Mouse (Mus musculus) lung, adult 2 months (tissue): Measurements from ENCODE around the gene Adm.

ENCODE experiments used
- CTCF ChIP-seq: fragments of 200-500 bp; IDR thresholded peaks from 2 replicates; pipeline ENCODE4 v1.5.1; 2011; ENCODE audit warnings: mild to moderate bottlenecking, low read length, control low read depth; ENCODE audit not compliant: insufficient read depth
- POLR2A ChIP-seq: fragments of 200-500 bp; IDR thresholded peaks from 2 replicates; pipeline ENCODE4 v1.6.1; 2011; ENCODE audit warnings: low read depth, mild to moderate bottlenecking, control low read depth, low read length, borderline replicate concordance; ENCODE audit errors: extremely low read depth

DNA sequence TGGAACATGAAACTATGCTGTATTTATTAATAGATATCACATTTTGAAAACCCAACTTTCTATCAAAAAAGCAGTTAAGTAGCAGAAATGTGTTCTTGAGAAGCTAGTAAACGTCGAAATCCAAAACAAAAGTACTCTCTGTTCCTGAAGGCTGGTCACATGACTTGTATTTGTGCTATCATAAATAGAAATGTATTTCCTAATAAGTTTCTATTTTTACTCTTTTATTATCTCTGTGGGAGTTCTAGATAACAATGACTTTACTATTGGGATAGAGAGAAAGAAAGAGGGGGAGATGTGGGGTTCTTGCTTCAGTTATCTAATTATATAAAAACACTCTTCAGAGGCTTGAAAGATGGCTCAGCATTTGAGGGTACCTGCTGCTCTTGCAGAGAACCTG is 42.2 kb upstream of the Adm start:
- TF ChIP-seq POLR2A: no peak
- TF ChIP-seq CTCF: no peak
